Mouse (Mus musculus) adrenal gland, postnatal 14 days (tissue): ENCODE results near the gene Fpr-rs4. TPM values are rescaled to one million over a fixed set of nuclear protein-coding genes. Genes with fewer than 3 reads are reported as not detected.
"Not testable (repeated sequence)": the region's sequence is repeated elsewhere in the genome, so short reads cannot be mapped to it uniquely, and the experiment has no call there.

ENCODE experiments used
- DNase-seq: peaks from one replicate; pipeline ENCODE4 v3.0.0; 2021; ENCODE audit warnings: mixed read lengths
- long read RNA-seq, 2 experiments: library from polyadenylated mRNA; stranded (forward); transcript quantifications; one replicate each; pipeline ENCODE4 v2.0.0; 2021
- total RNA-seq: library from RNA; stranded (reverse); gene quantifications from 2 replicates; pipeline ENCODE4 v1.2.3, GENCODE M21; 2021

Fpr-rs4 gene
- not detected in 2 replicates for total RNA-seq
- long read RNA-seq, experiment 1, result 0 reads
- long read RNA-seq, experiment 2, result 0 reads

GRCm38 (mm10) chr17:18021433-18021832 lies at the start of gene Fpr-rs4:
TSS of gene Fpr-rs4 (plus strand) at chr17:18021733.
- no peak for DNase-seq

DNA sequence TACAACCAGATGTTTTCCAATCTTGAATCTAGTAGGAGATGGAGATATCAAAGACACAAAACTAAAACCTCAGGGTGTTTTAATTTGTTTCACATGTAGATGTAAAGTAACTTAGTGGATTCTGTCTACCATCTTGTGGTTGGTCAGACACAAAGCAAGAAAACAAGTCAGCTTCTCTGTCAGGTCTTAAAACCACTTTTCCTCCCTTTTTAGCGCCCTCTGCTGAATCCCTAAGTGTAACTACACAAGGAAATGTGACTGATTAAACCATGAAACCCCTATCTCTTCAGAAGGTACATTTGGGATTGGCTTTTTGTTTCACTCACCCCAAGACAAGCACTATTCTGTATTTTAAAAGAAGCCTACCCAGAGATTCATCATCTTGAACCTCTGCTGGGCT lies 48.1 kb upstream of the Fpr-rs4 start:
- no peak for DNase-seq

DNA sequence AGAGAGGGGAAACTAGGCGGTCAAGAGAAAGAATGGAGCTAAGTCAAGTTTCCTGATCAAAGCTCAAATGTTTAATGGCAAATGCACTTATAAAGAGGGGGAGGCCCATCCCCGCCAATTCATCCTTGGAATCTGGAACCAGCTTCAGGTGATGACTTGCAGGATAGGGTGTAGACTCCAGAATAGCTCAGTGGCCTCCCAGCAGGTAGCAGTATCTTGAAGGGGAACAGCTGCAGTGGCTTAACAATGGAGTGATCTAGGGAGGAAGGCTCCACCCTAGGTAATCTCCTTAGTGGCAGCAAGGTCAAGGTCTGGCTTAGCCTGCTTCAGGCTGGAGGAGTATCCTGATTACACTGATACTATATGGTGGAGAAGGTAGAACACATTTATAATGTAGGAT lies 40.3 kb upstream of the Fpr-rs4 start:
- not testable (repeated sequence) for DNase-seq

- no peak for DNase-seq
Observed at GRCm38 (mm10) chr17:18004752-18005151, 16.8 kb upstream of the Fpr-rs4 start.

GRCm38 (mm10) chr17:18049124-18049523 lies 27.6 kb downstream of the Fpr-rs4 start, which contains the start of gene Vmn2r124:
TSS of gene Vmn2r124 (plus strand) at chr17:18049424.
- no peak for DNase-seq

Other genes with a start within 250 kb of the Fpr-rs4 start
- gene Spaca6, start 194.6 kb upstream of the Fpr-rs4 start, total RNA-seq, result 51.1 and 70.1 TPM in 2 replicates
- gene Has1, start 166.5 kb upstream of the Fpr-rs4 start, total RNA-seq, result not detected in 2 replicates
- 0.33 TPM in 1 of 2 replicates, not detected in the other for gene Fpr1, start 137.8 kb upstream of the Fpr-rs4 start, total RNA-seq
- not detected in 2 replicates for gene Fpr2, start 133.9 kb upstream of the Fpr-rs4 start, total RNA-seq
- gene Fpr3, start 133.9 kb upstream of the Fpr-rs4 start, total RNA-seq, result not detected in 2 replicates
- gene Vmn2r124, start 27.7 kb downstream of the Fpr-rs4 start, total RNA-seq, result not detected in 2 replicates
- not detected in 2 replicates for gene Vmn2r91, start 63.3 kb downstream of the Fpr-rs4 start, total RNA-seq
- gene Vmn2r92, start 130.2 kb downstream of the Fpr-rs4 start, total RNA-seq, result not detected in 2 replicates